Mouse (Mus musculus): ENCODE measurements around the gene Pacs2. TPM values are rescaled to one million over a fixed set of nuclear protein-coding genes. Genes with fewer than 3 reads are reported as not detected.

The Pacs2 gene
- polyA plus RNA-seq (2014; fragmentation: Nextera tagmentation; extraction: Ambion mirVana), result 17.9 and 18.7 TPM in 2 replicates

DNA sequence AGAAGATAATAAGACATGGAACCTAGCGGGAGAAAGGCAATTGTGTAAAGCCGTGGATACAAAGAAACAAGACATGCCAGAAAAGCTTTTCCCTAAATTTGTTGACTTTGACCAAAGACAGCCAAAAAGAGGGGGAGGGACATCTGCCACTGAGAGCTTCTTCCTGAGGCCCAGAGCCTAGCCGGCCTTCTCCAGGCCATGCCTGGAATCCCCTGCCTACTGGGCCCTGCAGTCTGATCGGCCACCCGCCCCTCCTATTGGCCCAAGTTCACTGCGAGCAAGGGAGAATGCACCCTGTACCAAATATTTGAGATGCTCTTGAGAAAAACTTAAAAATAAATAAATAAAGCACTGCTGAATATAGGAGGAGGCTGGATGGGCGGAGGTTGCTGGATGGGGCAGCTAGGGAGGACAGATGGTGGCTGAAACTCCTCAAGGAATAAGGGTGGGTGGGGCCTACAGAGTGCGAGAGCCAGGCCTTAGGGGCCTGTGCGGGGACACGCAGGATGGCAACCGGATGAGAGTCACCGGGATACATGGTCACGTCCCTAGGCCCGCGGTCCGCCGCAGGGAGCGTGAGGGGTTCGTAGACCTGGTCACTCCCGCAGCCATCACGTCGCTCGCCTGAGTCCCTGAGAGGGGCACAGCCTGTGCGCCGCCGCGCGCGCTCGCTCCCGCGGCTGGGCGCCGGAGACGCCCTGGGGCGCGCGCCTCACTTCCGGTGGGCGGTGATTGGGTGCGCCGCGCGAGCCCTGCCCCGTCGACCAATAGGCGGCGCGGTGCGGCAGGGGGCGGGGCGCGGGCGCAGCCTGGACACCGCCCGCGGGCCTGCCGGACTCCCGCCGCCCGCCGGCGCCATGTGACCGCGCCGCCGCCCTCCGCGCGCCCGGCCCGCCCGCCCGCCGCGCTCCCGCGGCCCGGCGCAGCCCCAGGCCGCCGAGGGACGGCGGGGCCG lies at the start of gene Pacs2:
Gene Pacs2, plus strand, starts transcription at position 905 of the 955 bp plus-strand sequence.
- peak within 1 kb of the TSS; percentile 96 for H3K4me3 ChIP-seq (ENCODE audit: low read depth, low read length)
- H3K4me2 ChIP-seq (ENCODE audit: low read depth, low read length), result peak within 1 kb of the TSS; percentile 79
- ATAC-seq (ENCODE audit: low read depth) (peak; percentile 92), DNase-seq (ENCODE audit: low spot score) (peak; percentile 95)
- H3K36me3 ChIP-seq (ENCODE audit: control insufficient read depth, insufficient read depth, low read length), result no peaks in the 10 kb centered on the region
- peaks cover 25% of the 10 kb centered on the region for H3K4me1 ChIP-seq (ENCODE audit: control insufficient read depth, insufficient read depth, low read length)
- H3K27me3 ChIP-seq (replicated peaks; ENCODE audit: control insufficient read depth, insufficient read depth, low read length), result no peaks in the 10 kb centered on the region
- 5% methylated on average over 21 of the region's 85 CpGs for WGBS
- H3K9me3 ChIP-seq (ENCODE audit: control insufficient read depth, low read length), result no peaks in the 10 kb centered on the region
- peak within 1 kb of the TSS; percentile 83 for H3K27ac ChIP-seq (replicated peaks; ENCODE audit: low read depth, low read length)
- peak within 1 kb of the TSS; percentile 87 for H3K9ac ChIP-seq (ENCODE audit: low read depth, low read length)

DNA sequence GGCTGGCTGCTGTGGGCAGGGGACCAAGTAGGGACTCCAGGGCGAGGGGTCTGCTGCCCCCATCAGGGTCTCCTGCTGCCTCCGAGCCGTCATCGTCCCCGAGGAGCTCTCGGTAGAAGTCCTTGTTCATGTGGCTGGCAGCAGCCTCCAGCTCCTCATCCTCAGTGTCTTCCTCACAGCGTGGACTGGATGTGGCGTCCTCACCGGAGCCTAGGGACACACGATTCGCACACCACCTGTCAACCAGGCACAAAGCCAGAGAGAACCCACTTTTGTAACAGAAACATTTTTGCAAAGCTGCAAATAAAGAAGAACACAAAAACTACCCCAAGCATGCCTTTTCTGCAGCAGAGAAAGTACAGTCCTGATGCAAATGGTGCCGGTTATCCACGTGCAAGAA lies 48.5 kb upstream of the Pacs2 start:
- Histone ChIP-seq H3K9ac (ENCODE audit: low read depth, low read length) (no peak overlapping the region), H3K36me3 (ENCODE audit: control insufficient read depth, insufficient read depth, low read length) (peaks cover 100% of the 10 kb centered on the region), H3K4me3 (ENCODE audit: low read depth, low read length) (no peak overlapping the region), H3K9me3 (ENCODE audit: control insufficient read depth, low read length) (no peaks in the 10 kb centered on the region), H3K27ac (replicated peaks; ENCODE audit: low read depth, low read length) (no peak overlapping the region), H3K27me3 (replicated peaks; ENCODE audit: control insufficient read depth, insufficient read depth, low read length) (no peaks in the 10 kb centered on the region), H3K4me2 (ENCODE audit: low read depth, low read length) (no peak overlapping the region), H3K4me1 (ENCODE audit: control insufficient read depth, insufficient read depth, low read length) (no peaks in the 10 kb centered on the region)
- DNase-seq (ENCODE audit: low spot score) (no peak), ATAC-seq (ENCODE audit: low read depth) (no peak)
- WGBS, result 92% methylated on average over 13 of the region's 13 CpGs

DNA sequence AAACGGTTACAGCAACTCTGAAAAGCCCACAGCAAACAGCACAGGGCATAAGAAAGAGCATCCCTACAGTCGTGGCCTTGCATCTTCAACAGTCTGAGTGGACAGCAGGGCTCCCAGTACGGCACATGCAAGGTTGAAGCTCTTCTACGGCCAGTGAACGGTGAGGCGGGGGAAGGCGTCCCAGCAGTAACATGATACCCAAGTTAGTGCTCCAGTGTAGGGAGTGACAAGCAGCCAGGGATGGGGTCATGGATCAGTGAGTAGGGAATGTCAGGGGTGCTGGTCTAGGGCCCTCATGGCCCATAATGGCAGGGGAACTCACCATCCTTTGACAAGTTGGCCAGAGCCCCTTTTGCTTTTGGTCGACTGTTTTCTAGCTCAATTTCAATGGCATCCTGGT lies 45.4 kb upstream of the Pacs2 start:
- no peak overlapping the region for H3K4me3 ChIP-seq (ENCODE audit: low read depth, low read length)
- WGBS, result 64% methylated on average over 8 of the region's 8 CpGs
- ATAC-seq (ENCODE audit: low read depth) (no peak), DNase-seq (ENCODE audit: low spot score) (no peak)
- no peaks in the 10 kb centered on the region for H3K4me1 ChIP-seq (ENCODE audit: control insufficient read depth, insufficient read depth, low read length)
- H3K9me3 ChIP-seq (ENCODE audit: control insufficient read depth, low read length), result no peaks in the 10 kb centered on the region
- no peak overlapping the region for H3K9ac ChIP-seq (ENCODE audit: low read depth, low read length)
- H3K4me2 ChIP-seq (ENCODE audit: low read depth, low read length), result no peak overlapping the region
- H3K27me3 ChIP-seq (replicated peaks; ENCODE audit: control insufficient read depth, insufficient read depth, low read length), result no peaks in the 10 kb centered on the region
- H3K36me3 ChIP-seq (ENCODE audit: control insufficient read depth, insufficient read depth, low read length), result peaks cover 100% of the 10 kb centered on the region
- H3K27ac ChIP-seq (replicated peaks; ENCODE audit: low read depth, low read length), result no peak overlapping the region

DNA sequence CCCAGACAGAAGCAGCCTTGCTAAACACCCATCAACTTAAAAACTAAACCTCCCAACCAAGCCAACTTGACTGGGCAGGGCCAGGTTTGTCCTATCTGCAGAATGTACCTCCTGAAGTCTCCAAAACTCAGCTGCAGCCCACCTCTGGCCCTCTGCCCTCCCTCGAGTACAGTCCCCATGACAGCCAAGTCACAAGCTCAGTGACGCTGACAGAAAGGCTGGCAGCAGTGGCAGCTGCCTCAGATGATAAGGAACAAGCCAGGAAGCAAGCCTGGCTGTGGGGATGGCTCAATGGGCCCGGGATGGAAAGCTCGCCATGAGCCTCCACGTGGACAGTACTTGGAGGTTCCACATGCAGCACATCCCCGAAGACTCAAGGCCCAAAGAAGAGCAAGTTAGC lies 44.7 kb upstream of the Pacs2 start:
- Histone ChIP-seq H3K4me2 (ENCODE audit: low read depth, low read length) (no peak overlapping the region), H3K9ac (ENCODE audit: low read depth, low read length) (no peak overlapping the region), H3K4me3 (ENCODE audit: low read depth, low read length) (no peak overlapping the region), H3K27me3 (replicated peaks; ENCODE audit: control insufficient read depth, insufficient read depth, low read length) (no peaks in the 10 kb centered on the region), H3K36me3 (ENCODE audit: control insufficient read depth, insufficient read depth, low read length) (peaks cover 99% of the 10 kb centered on the region), H3K9me3 (ENCODE audit: control insufficient read depth, low read length) (no peaks in the 10 kb centered on the region), H3K4me1 (ENCODE audit: control insufficient read depth, insufficient read depth, low read length) (no peaks in the 10 kb centered on the region), H3K27ac (replicated peaks; ENCODE audit: low read depth, low read length) (no peak overlapping the region)
- DNase-seq (ENCODE audit: low spot score), result no peak
- ATAC-seq (ENCODE audit: low read depth), result no peak
- WGBS, result 90% methylated on average over 6 of the region's 6 CpGs

DNA sequence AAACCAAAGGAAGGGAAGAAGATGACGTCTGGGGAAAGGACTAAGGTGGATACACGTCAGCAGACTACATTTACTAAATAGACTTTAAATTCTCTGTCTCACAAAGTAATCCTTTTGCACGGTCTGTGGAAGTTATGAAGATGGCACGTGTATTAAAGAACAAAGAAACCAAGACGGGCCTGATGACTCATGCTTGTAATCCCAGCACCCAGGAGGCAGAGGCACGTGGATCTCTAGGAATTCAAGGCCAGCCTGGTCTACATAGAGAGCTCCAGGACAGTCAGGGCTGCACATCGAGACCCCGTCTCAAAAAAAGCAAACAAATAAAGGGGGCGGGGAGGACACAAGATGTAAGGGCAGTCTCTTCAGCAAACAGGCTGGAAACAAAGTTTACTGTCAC lies 39.6 kb upstream of the Pacs2 start:
- Histone ChIP-seq H3K27ac (replicated peaks; ENCODE audit: low read depth, low read length) (no peak overlapping the region), H3K9ac (ENCODE audit: low read depth, low read length) (no peak overlapping the region), H3K4me3 (ENCODE audit: low read depth, low read length) (no peak overlapping the region), H3K9me3 (ENCODE audit: control insufficient read depth, low read length) (no peaks in the 10 kb centered on the region), H3K27me3 (replicated peaks; ENCODE audit: control insufficient read depth, insufficient read depth, low read length) (no peaks in the 10 kb centered on the region), H3K4me2 (ENCODE audit: low read depth, low read length) (no peak overlapping the region), H3K36me3 (ENCODE audit: control insufficient read depth, insufficient read depth, low read length) (peaks cover 74% of the 10 kb centered on the region), H3K4me1 (ENCODE audit: control insufficient read depth, insufficient read depth, low read length) (peaks cover 3% of the 10 kb centered on the region)
- no peak for ATAC-seq (ENCODE audit: low read depth)
- DNase-seq (ENCODE audit: low spot score), result no peak
- 85% methylated on average over 9 of the region's 9 CpGs for WGBS

DNA sequence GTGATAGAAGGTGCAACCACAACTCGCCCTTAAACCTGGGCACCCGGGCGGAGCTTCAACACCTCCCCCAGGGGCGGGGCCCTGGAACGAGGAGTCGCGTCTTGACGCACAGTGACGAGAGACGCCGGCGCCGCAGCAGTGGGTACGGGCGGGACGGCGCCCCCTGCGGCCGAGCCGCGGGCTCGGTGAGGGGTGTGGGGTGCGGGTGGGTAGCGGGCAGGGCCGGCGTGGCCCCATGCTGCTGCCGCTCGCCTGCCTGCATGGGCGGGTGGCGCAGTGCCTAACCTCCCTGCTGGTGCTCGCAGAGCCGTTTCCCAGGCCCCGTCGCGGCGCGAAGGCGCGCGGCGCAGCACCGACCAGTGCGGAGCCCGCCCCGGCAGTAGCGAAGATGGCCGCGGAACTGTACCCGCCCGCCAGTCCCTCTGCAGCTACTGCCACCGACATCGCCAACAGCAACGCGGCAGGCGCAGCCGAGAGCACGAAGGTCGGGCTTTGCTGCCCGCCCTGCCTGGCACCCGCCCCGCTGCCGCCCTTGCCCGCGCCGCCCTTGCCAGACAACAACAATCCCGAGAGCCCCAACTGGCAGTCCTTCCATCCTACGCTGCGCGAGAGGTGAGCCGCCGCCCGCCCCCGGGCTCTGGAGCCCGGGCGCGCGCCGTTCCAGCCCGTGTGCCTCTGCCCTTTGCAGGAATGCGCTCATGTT lies 37.8 kb upstream of the Pacs2 start, which contains the start of gene Btbd6:
Gene Btbd6, plus strand, starts transcription at position 112 of the 703 bp plus-strand sequence.
- WGBS, result 2% methylated on average over 31 of the region's 80 CpGs
- peak; percentile 95 for DNase-seq (ENCODE audit: low spot score)
- Histone ChIP-seq H3K27me3 (replicated peaks; ENCODE audit: control insufficient read depth, insufficient read depth, low read length) (no peaks in the 10 kb centered on the region), H3K36me3 (ENCODE audit: control insufficient read depth, insufficient read depth, low read length) (peaks cover 74% of the 10 kb centered on the region), H3K4me2 (ENCODE audit: low read depth, low read length) (peak within 1 kb of the TSS; percentile 61), H3K9me3 (ENCODE audit: control insufficient read depth, low read length) (no peaks in the 10 kb centered on the region), H3K27ac (replicated peaks; ENCODE audit: low read depth, low read length) (peak within 1 kb of the TSS; percentile 83), H3K4me3 (ENCODE audit: low read depth, low read length) (peak within 1 kb of the TSS; percentile 59), H3K9ac (ENCODE audit: low read depth, low read length) (peak within 1 kb of the TSS; percentile 83), H3K4me1 (ENCODE audit: control insufficient read depth, insufficient read depth, low read length) (peaks cover 3% of the 10 kb centered on the region)
- ATAC-seq (ENCODE audit: low read depth), result peak; percentile 97

DNA sequence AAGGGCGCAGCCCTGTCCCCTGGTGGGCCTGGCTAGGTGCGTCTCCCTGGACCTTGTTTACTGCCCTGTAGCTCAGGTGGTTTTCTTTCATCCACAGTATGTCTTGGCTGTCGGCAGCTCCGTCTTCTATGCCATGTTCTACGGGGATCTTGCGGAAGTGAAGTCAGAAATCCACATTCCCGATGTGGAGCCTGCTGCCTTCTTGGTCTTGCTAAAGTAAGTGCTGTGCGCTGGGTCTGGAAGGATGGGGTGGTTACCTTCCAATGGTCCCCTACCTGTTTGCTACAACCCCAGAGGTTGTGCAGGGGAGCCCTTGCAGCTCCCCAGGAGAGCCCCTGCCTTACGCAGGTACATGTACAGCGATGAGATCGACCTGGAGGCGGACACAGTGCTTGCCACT lies 37.2 kb upstream of the Pacs2 start:
- ATAC-seq (ENCODE audit: low read depth) (no peak), DNase-seq (ENCODE audit: low spot score) (no peak)
- peak overlapping the region; percentile 61 for H3K4me2 ChIP-seq (ENCODE audit: low read depth, low read length)
- H3K27ac ChIP-seq (replicated peaks; ENCODE audit: low read depth, low read length), result peak overlapping the region; percentile 83
- no peaks in the 10 kb centered on the region for H3K9me3 ChIP-seq (ENCODE audit: control insufficient read depth, low read length)
- peak overlapping the region; percentile 83 for H3K9ac ChIP-seq (ENCODE audit: low read depth, low read length)
- H3K36me3 ChIP-seq (ENCODE audit: control insufficient read depth, insufficient read depth, low read length), result peaks cover 74% of the 10 kb centered on the region
- WGBS, result 40% methylated on average over 12 of the region's 12 CpGs
- H3K4me3 ChIP-seq (ENCODE audit: low read depth, low read length), result peak overlapping the region; percentile 59
- peaks cover 3% of the 10 kb centered on the region for H3K4me1 ChIP-seq (ENCODE audit: control insufficient read depth, insufficient read depth, low read length)
- H3K27me3 ChIP-seq (replicated peaks; ENCODE audit: control insufficient read depth, insufficient read depth, low read length), result no peaks in the 10 kb centered on the region

DNA sequence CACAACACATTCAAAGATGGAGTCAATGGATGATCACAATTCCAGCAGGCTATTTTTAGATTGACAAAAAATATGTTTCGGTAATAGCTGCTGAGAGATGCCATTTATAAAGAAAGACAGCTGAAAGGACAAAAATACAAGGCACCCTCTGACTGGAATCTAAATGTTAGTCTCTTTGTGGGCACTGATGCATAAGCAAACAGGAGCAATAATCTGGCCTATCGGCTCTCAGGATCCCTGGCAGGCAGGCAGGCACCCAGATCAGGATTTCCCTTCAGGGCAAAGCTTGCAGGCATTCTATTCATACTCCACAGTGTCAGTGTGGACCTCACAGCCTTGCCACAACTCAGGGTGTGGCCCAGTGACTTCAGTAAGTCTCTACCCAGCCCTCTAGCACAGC lies 32.3 kb upstream of the Pacs2 start:
- no peak overlapping the region for H3K4me2 ChIP-seq (ENCODE audit: low read depth, low read length)
- H3K4me1 ChIP-seq (ENCODE audit: control insufficient read depth, insufficient read depth, low read length), result peaks cover 3% of the 10 kb centered on the region
- no peaks in the 10 kb centered on the region for H3K9me3 ChIP-seq (ENCODE audit: control insufficient read depth, low read length)
- peaks cover 89% of the 10 kb centered on the region for H3K36me3 ChIP-seq (ENCODE audit: control insufficient read depth, insufficient read depth, low read length)
- peak; percentile 19 for DNase-seq (ENCODE audit: low spot score)
- 78% methylated on average over 2 of the region's 2 CpGs for WGBS
- peak; percentile 35; the same call in 1 of the 2 replicates for ATAC-seq (ENCODE audit: low read depth)
- H3K27me3 ChIP-seq (replicated peaks; ENCODE audit: control insufficient read depth, insufficient read depth, low read length), result no peaks in the 10 kb centered on the region
- no peak overlapping the region for H3K4me3 ChIP-seq (ENCODE audit: low read depth, low read length)
- H3K9ac ChIP-seq (ENCODE audit: low read depth, low read length), result no peak overlapping the region
- H3K27ac ChIP-seq (replicated peaks; ENCODE audit: low read depth, low read length), result 0 out of 2 replicates have a peak overlapping the region, but pooled peaks have one; percentile 48

All from embryonic facial prominence, embryonic 14.5 days (tissue).